Mouse (Mus musculus) gastrocnemius, postnatal 4 days (tissue): Measurements from ENCODE around the gene Tssk6. TPM values are rescaled to one million over a fixed set of nuclear protein-coding genes. Genes with fewer than 3 reads are reported as not detected.

ENCODE experiments used
- DNase-seq, 2 experiments: peaks; one replicate each; pipeline ENCODE4 v3.0.0; 2021 to 2022; ENCODE audit warnings: low spot score in 2 of 2, mixed read lengths in 2 of 2
- total RNA-seq, 2 experiments: library from RNA; stranded (reverse); gene quantifications; 2 replicates each; pipeline ENCODE4 v1.2.3; 2021

Gene Tssk6
- total RNA-seq, 2 experiments from 2014 or later = 0.60 TPM; not detected in 1

- no peak for DNase-seq
Observed at GRCm38 (mm10) chr8:69882833-69883600, 19.0 kb upstream of the Tssk6 start.

- no peak for DNase-seq
Observed at GRCm38 (mm10) chr8:69884141-69884540, 17.8 kb upstream of the Tssk6 start.

- peak in 1 of 2 experiments; percentile 54 for DNase-seq
Observed at GRCm38 (mm10) chr8:69887289-69888243, 14.4 kb upstream of the Tssk6 start, which contains the start of gene Cilp2. Gene Cilp2 (minus strand): TSS chr8:69887687.

GRCm38 (mm10) chr8:69888244-69888866 lies 13.6 kb upstream of the Tssk6 start:
- no peak for DNase-seq

- no peak for DNase-seq
Observed at GRCm38 (mm10) chr8:69888902-69889301, 13.1 kb upstream of the Tssk6 start.

GRCm38 (mm10) chr8:69890813-69891241 lies 11.2 kb upstream of the Tssk6 start:
- peak in 1 of 2 experiments; percentile 59 for DNase-seq

GRCm38 (mm10) chr8:69893863-69894262 lies 8.1 kb upstream of the Tssk6 start:
- peak in 1 of 2 experiments; percentile 74 for DNase-seq

- no peak for DNase-seq
Observed at GRCm38 (mm10) chr8:69894836-69895332, 7.1 kb upstream of the Tssk6 start.

GRCm38 (mm10) chr8:69895772-69896451 lies 6.1 kb upstream of the Tssk6 start:
- DNase-seq = no peak

- no peak for DNase-seq
Observed at GRCm38 (mm10) chr8:69897857-69898256, 4.1 kb upstream of the Tssk6 start.

GRCm38 (mm10) chr8:69899876-69900275 lies 2.1 kb upstream of the Tssk6 start:
- DNase-seq = no peak

GRCm38 (mm10) chr8:69900895-69901451 lies 1.0 kb upstream of the Tssk6 start:
- no peak for DNase-seq

GRCm38 (mm10) chr8:69901484-69902162 lies 361 bp upstream of the Tssk6 start:
- DNase-seq = peak; percentile 94 to 96

GRCm38 (mm10) chr8:69903063-69903542 lies 1.1 kb downstream of the Tssk6 start:
- DNase-seq = peak; percentile 99

- DNase-seq = no peak
Observed at GRCm38 (mm10) chr8:69904096-69904495, 2.1 kb downstream of the Tssk6 start.

GRCm38 (mm10) chr8:69906260-69906659 lies 4.3 kb downstream of the Tssk6 start:
- no peak for DNase-seq

- no peak for DNase-seq
Observed at GRCm38 (mm10) chr8:69907106-69907505, 5.1 kb downstream of the Tssk6 start.

GRCm38 (mm10) chr8:69911917-69912316 lies 9.9 kb downstream of the Tssk6 start:
- no peak for DNase-seq

GRCm38 (mm10) chr8:69912478-69913074 lies 10.6 kb downstream of the Tssk6 start:
- DNase-seq = no peak
